Mouse (Mus musculus): ENCODE data around the gene Wdr27.

- TF ChIP-seq CTCF (IDR thresholded peaks at IDR 0.05; ENCODE audit: extremely low read depth, insufficient read length, insufficient replicate concordance, low read depth, low read length) (no peak), POLR2A (IDR thresholded peaks at IDR 0.05; ENCODE audit: low read depth, low read length) (no peak)
Measured at GRCm38 (mm10) chr17:14928631-14929030, 14.3 kb downstream of the Wdr27 start.

Data from small intestine, adult 2 months (tissue).